Mouse (Mus musculus) induced T-regulatory cell, adult 2 months (primary cell): Measurements from ENCODE around the gene Stoml2.

Source experiments
- DNase-seq: peaks from one replicate; pipeline ENCODE4 v3.0.0-alpha.2; 2012; ENCODE audit warnings: low read depth

Stoml2 gene

GRCm38 (mm10) chr4:43037860-43038566, 6.5 kb upstream of the Stoml2 start:
- no peak for DNase-seq

- no peak for DNase-seq
Observed at GRCm38 (mm10) chr4:43036356-43036755, 4.8 kb upstream of the Stoml2 start.

GRCm38 (mm10) chr4:43035851-43036250, 4.3 kb upstream of the Stoml2 start:
- DNase-seq = no peak

- DNase-seq = no peak
Observed at GRCm38 (mm10) chr4:43033481-43033880, 2.0 kb upstream of the Stoml2 start.

- DNase-seq = no peak
Observed at GRCm38 (mm10) chr4:43032501-43032900, 991 bp upstream of the Stoml2 start.

- DNase-seq = no peak
Observed at GRCm38 (mm10) chr4:43030780-43031230, 705 bp downstream of the Stoml2 start.

- DNase-seq = no peak
Observed at GRCm38 (mm10) chr4:43030352-43030751, 1.2 kb downstream of the Stoml2 start.

GRCm38 (mm10) chr4:43029749-43030148, 1.8 kb downstream of the Stoml2 start:
- DNase-seq = no peak

GRCm38 (mm10) chr4:43029121-43029520, 2.4 kb downstream of the Stoml2 start:
- no peak for DNase-seq

GRCm38 (mm10) chr4:43025084-43025960, 6.2 kb downstream of the Stoml2 start, which contains the start of gene Pigo:
Gene Pigo (minus strand): TSS chr4:43025819.
- peak; percentile 97 for DNase-seq

- no peak for DNase-seq
Observed at GRCm38 (mm10) chr4:43024673-43025072, 6.8 kb downstream of the Stoml2 start.

GRCm38 (mm10) chr4:43021341-43021740, 10.2 kb downstream of the Stoml2 start:
- no peak for DNase-seq

GRCm38 (mm10) chr4:43020876-43021275, 10.6 kb downstream of the Stoml2 start:
- no peak for DNase-seq

- DNase-seq = no peak
Observed at GRCm38 (mm10) chr4:43019641-43020465, 11.7 kb downstream of the Stoml2 start.

- no peak for DNase-seq
Observed at GRCm38 (mm10) chr4:43019176-43019575, 12.3 kb downstream of the Stoml2 start.

GRCm38 (mm10) chr4:43018156-43018555, 13.4 kb downstream of the Stoml2 start:
- DNase-seq = no peak

GRCm38 (mm10) chr4:43012091-43012490, 19.4 kb downstream of the Stoml2 start:
- DNase-seq = no peak

- DNase-seq = peak; percentile 89
Observed at GRCm38 (mm10) chr4:43010161-43011038, 21.1 kb downstream of the Stoml2 start, which contains the start of gene Fancg. Gene Fancg (minus strand): TSS chr4:43010506.

- peak; percentile 86 for DNase-seq
Observed at GRCm38 (mm10) chr4:43005765-43006164, 25.7 kb downstream of the Stoml2 start.

GRCm38 (mm10) chr4:43004951-43005350, 26.6 kb downstream of the Stoml2 start:
- DNase-seq = no peak
